Mouse (Mus musculus) urinary bladder, postnatal 4 days (tissue): Measurements from ENCODE around the gene Nfatc2ip.
A peak's percentile ranks its signal among the peaks of the same experiment; 100 is the strongest.
"Not testable (repeated sequence)": the region's sequence is repeated elsewhere in the genome, so short reads cannot be mapped to it uniquely, and the experiment has no call there.

Source experiments
- DNase-seq, 2 experiments: peaks; one replicate each; pipeline ENCODE4 v3.0.0; 2021 to 2022; ENCODE audit warnings: low spot score in 2 of 2

Nfatc2ip gene

GRCm38 (mm10) chr7:126411061-126411460 lies 14.5 kb upstream of the Nfatc2ip start:
- no peak for DNase-seq

GRCm38 (mm10) chr7:126408686-126409085 lies 12.1 kb upstream of the Nfatc2ip start:
- DNase-seq: no peak

DNA sequence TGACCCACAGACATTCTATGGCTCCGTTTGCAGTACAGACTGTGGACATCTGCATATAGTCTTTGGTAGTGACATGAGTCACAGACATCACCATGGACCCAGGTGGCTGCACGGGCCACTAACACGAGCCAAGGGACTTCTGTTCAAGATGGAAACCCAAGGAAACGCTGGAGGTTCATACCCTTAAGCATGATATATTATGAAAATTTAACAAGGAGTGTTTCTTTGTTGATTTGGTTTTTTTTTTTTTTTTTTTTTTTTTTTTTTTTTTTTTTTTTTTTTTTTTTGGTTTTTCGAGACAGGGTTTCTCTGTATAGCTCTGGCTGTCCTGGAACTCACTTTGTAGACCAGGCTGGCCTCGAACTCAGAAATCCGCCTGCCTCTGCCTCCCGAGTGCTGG lies 6.0 kb upstream of the Nfatc2ip start:
- DNase-seq: not testable (repeated sequence)

- DNase-seq: peak; percentile 63 to 84
Observed at GRCm38 (mm10) chr7:126399548-126399947, 3.0 kb upstream of the Nfatc2ip start.

GRCm38 (mm10) chr7:126397822-126398221 lies 1.3 kb upstream of the Nfatc2ip start:
- no peak for DNase-seq

DNA sequence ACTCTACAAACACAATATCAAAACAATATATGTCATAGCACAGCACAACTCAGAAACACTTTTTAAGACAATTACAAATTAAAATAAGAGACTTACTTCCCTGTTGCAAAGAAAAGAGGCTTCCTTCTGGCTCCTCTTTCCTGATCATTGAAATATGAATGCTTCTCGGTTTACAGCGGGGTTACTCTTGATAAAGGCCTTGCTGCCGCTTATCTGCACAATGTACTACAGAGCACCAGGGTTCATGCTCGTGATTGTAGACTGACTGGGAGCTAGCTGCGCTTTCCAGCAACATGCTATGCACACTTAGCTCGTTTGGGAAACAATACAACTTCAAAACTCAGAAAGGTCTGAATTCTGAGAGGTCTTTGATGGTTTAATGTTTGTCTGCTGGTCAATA lies 684 bp upstream of the Nfatc2ip start:
- no peak for DNase-seq

DNA sequence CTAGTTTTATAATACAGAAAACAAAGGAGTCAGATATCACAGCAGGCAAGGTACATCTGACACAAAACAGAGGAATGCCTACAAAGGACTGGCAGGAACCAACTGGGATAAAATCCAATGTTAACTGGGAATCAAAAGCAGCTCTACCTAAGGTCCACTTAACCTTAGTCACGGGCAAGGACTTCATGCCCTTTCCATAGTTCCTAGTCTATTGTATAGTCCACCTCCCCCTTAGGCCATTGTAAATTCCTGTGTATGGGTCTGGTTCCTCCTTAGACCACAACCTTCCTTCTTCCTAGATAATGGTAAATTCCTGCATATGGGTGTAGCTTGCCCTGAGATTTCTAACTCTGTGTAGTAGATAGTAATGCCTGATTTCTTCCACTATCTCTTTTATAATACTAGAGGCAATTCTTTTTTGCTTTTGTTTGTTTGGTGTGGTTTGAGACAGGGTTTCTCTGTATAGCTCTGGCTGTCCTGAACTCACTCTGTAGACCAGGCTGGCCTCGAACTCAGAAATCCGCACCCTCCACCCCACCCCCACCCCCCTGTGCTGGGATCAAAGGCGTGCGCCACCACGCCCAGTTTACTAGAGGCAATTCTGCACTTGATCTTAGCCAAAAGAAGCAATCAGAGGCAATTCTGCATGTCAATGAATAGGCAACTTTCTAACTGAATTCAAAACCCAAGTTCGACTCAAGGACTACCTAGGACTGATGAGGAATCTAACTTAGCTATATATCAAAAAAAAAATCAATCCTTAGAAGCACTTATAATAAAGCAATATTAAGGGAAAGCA lies 4.3 kb downstream of the Nfatc2ip start:
- not testable (repeated sequence) for DNase-seq

DNA sequence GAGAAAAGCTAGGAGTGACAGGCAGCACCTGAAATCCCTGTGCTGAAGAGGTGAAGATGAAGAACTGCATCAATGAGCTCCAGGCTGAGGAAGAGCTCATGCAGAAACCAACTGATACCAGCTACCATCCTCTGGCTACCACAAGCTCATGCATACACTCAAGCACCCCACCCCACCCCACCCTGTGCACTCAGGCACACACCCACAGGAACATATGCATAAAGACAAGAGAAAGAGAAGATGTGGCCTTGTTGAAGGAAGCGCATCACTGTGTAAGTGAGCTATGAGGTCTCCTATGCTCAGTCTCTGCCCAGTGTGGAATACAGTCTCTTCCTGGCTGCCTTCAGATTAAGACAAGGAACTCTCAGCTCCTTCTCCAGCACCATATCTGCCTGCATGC lies 8.4 kb downstream of the Nfatc2ip start:
- no peak for DNase-seq

DNA sequence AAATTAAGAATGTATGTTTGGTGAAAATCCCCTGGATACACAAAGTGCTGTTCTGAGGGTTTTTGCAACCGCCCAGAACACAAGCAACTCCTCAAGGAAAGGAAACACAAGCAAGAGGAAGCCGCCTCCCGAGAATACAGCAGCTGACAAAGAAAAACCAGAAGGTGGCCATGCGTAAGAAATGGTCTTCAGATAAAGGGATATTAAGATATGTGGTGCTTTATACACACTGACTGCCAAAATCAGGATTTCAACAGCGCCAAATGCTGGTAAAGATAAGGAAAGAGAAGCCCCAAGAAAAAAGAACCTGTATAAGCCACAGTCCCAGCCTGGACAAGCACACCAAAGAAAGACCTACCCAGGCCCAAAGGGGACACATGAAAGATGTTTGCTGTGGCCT lies 13.0 kb downstream of the Nfatc2ip start:
- DNase-seq: no peak

DNA sequence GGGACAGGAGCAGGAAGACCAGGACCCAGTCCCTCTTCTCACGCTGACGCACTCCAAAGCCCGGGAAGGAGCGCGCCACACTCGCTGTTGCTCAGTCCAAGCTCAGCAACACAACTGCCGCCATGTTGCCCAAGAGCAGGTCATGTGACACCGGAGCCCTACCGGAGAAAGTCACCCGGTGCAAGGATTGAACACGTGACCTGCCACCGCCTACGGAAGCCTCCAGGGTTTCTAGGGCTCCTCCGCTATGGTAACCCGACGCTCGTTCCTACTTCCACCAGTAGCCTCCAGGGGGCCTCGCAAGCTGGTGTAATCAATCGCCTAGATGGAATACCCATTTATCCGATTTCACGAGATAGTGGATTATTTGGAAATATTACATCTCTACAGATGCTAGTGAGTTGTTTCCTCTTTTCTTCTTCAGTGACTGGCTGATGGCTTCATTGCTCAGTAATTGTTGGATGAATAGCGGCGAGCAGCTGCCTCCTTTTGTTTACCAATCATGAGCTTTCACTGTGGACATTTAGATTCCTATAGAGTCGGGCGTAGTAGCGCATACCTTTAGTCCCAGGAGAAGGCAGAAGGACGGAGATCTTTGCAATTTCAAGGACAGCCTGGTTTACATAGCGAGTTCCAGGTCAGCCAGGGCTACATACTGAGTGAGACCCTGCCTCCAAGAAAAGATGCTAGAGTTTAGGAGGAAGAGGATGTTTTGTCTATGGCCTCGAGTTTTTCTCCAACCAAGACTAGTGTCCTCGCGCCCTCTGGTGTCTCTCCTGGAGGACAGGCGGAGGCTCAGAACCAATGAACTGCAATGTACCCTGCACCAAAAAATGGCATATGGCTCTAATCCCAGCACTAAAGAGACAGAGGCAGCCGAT lies 19.0 kb downstream of the Nfatc2ip start, which contains the start of gene Spns1:
Spns1 (minus strand) TSS at position 173 of the 881 bp plus-strand sequence.
- peak; percentile 89 to 94 for DNase-seq

DNA sequence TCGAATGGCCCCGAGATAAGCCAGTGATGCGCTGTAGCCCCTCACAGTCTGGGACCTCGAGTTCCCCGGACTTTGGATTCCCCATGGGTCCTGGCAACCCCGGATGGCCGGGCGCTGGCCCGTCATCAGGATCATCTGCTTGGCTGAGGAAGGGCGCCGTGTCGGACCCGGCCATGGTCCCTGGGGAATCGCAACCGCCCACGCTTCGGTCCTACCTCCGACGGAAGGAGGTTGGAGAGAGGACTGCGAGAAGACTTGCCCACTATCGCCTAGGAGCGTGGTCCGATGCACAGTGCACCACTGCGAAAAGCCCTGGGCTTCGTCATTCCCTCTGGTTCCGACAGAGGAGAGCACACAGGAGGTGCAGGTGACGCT lies 19.6 kb downstream of the Nfatc2ip start:
- DNase-seq: no peak

DNA sequence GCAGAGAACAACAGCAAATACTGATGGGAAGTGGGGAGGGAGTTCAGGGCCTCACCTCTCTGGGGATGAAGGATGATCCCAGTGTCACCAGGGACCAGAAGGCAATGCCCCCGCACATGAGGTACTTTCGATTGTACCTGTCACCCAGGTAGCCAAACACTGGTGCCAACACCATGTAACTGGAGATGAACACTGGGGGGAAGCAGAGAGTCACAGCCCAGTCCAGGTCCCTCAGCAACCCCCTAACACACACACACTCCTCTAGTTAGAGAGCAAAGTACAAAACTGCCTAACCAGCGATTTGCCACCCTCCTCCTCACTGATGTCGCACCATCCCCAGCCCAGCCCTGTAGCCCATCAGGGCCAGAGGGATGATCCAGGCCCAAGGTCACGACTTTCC lies 21.5 kb downstream of the Nfatc2ip start:
- DNase-seq: no peak

GRCm38 (mm10) chr7:126374526-126374925 lies 22.0 kb downstream of the Nfatc2ip start:
- no peak for DNase-seq

DNA sequence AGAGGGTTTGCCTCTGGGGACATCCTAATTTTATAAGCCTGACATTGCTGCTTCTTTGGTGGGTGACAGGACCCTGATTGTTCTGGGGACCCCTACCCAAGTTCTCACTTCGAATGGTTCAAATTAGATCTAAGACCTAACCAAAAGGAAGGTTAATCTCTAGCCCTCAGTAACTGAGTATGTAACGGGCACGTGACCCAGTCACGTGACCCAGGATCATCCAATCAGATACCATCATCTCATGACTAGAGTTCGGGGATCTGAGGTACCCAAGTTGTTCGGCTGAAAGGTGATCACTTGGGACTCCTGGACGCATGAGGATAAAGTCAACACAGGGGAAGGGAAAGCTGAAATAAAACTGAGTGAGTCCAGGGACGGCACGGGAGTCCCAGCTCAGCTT lies 23.5 kb downstream of the Nfatc2ip start:
- no peak for DNase-seq

DNA sequence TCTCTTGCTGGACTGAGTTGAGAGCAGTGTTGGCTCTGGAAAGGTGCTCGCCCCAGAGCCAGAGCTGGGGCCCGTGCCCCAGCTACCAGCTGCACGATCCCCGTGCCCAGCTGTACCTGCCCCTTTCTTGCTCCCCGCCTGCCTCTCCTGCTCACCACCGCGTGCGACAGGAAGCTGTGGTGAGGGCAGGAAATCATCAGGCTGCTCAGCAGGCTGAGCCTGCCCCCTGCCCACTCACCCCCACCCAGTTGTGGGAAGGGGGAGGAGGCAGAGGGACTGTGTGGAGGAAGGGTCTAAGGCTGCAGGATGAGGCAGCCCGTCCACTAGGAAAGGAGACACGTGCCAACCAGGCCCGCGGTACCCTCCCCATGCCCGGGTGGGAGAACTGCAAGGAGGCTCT lies 27.1 kb downstream of the Nfatc2ip start, which contains the start of gene Lat:
Lat (minus strand) TSS at position 178 of the 400 bp plus-strand sequence.
- DNase-seq: no peak

- no peak for DNase-seq
Observed at GRCm38 (mm10) chr7:126368367-126368766, 28.2 kb downstream of the Nfatc2ip start.

DNA sequence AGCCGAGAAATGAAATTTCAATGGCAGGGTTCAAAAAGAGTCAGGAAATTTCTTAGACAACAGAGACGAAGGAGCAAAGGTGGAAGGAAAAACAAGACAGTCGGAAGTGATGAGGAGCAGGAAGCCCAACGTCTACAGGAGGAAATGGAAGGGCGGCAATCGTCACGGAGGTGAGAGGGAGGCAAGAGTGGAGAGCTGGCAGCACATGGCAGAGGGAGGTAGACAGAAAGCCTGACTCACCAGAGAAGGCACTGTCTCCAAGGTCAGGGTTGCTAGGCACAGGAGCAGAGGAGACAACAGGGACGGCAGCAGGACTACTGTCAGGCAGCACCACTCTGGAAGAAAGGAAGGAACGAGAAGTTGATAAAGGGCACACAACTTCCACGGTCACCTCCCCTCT lies 28.9 kb downstream of the Nfatc2ip start:
- no peak for DNase-seq

GRCm38 (mm10) chr7:126363038-126363437 lies 33.5 kb downstream of the Nfatc2ip start:
- no peak for DNase-seq

DNA sequence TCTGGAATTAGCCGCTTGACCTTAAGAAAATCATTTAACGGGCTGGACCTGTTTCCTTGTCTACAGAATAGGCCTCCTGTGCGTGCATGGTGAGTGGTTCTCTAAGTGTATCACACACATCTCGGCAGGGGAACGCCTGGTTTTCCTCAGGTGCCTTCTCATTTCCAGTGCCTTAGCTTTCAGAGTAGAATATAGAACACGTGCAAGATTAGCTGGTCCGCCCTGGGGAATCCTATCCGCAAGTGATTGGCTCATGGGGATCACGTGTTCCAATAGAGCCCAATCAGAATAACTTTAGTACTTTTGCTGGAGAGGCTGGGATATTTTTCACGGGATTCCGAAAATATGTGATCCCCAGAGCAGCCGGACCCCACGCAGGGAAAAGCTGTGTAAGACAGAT lies 37.5 kb downstream of the Nfatc2ip start:
- no peak for DNase-seq

- no peak for DNase-seq
Observed at GRCm38 (mm10) chr7:126358413-126358812, 38.1 kb downstream of the Nfatc2ip start.

DNA sequence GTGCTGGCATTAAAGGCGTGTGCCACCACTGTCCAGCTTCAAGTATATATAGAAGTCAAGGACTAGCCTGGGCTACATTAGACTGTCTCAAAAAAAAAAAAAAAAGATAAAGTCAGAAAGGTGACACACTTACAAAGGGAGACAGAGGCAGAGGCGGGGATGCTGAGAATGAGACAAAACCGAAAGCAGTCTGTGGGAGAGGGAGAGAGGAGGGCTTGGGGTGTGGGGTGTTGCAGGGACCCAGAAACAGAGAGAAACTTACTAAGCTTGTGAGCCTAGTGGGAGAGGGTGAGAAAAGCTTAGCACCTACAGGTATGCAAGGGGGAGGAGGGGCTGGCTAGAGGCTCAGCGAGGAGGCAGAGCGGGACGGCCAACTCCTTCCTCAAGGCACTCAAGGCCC lies 38.7 kb downstream of the Nfatc2ip start:
- DNase-seq: no peak

DNA sequence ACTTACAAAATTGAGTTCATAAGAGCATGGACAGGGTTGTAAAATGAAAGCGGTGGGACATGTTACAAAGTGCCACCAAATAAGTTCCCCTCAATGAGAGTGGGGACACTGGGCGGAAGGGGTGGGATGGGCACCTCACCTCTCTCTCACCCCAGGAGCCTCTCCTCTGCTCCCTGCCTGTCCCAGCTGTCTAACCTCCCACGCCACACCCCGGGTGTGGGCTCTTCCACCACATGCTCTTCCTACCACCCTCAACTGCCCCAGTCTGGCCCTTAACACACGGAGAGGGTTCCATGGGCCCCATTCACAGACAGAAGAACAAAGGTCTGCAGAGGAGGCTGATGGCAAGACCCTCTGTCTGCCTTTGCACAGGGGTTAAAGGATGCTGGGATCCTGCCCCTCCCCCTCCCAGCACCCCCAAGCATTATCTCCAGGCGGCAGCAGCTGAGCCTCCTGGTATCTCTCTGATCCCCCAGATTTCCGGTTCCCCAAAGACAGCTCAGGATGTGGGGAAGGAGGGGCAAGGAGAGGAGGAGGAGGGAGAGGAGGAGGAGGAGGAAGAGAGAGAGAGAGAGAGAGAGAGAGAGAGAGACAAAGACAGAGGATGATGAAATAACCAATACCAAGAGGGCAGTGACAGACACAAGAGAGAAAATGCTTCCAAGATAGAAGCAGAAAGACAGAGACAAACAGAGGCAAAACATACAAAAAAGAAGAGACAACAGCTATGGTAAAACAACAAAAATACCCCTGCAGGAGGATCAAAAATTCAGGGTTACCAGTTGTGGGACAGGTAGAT lies 39.5 kb downstream of the Nfatc2ip start:
- DNase-seq: no peak
